Mouse (Mus musculus) C2C12 (cell line): ENCODE measurements around the gene Mcat.

Experiments
- CEBPB ChIP-seq: IDR thresholded peaks from one replicate; pipeline ENCODE4 v1.6.1; 2011; ENCODE audit warnings: low read depth, mild to moderate bottlenecking, control low read depth, moderate library complexity
- CTCF ChIP-seq: IDR thresholded peaks from one replicate; pipeline ENCODE4 v1.5.1; 2011; ENCODE audit not compliant: control insufficient read depth, insufficient read depth, insufficient read length
- FOSL1 ChIP-seq: IDR thresholded peaks from one replicate; pipeline ENCODE4 v1.8.0; 2011; ENCODE audit warnings: mild to moderate bottlenecking, low read length; ENCODE audit not compliant: poor library complexity, insufficient read depth, severe bottlenecking
- MAX ChIP-seq: IDR thresholded peaks from one replicate; pipeline ENCODE4 v1.6.1; 2011; ENCODE audit warnings: mild to moderate bottlenecking, control low read depth
- MYOD1 ChIP-seq: IDR thresholded peaks from one replicate; pipeline ENCODE4 v1.6.1; 2011; ENCODE audit warnings: low read depth; ENCODE audit not compliant: control insufficient read depth, insufficient read length
- MYOG ChIP-seq: IDR thresholded peaks from one replicate; pipeline ENCODE4 v1.6.1; 2011; ENCODE audit not compliant: control insufficient read depth, insufficient read length; ENCODE audit errors: extremely low read depth
- USF1 ChIP-seq: IDR thresholded peaks from one replicate; pipeline ENCODE4 v1.6.1; 2011; ENCODE audit warnings: low read depth, mild to moderate bottlenecking, control low read depth, moderate library complexity

GRCm38 (mm10) chr15:83527092-83527437 lies 36.5 kb downstream of the Mcat start:
- no peak for TF ChIP-seq CTCF
- TF ChIP-seq CEBPB: no peak
- no peak for TF ChIP-seq MAX
- no peak for TF ChIP-seq MYOD1
- no peak for TF ChIP-seq USF1
- no peak for TF ChIP-seq MYOG
- no peak for TF ChIP-seq FOSL1
